Mouse (Mus musculus): ENCODE results near the gene Spata2.

- TF ChIP-seq ZC3H11A (IDR thresholded peaks at IDR 0.05; ENCODE audit: borderline replicate concordance, low read depth, low read length) = no peak
- TF ChIP-seq CHD2 (IDR thresholded peaks at IDR 0.05; ENCODE audit: low read depth, low read length) = no peak
- TF ChIP-seq HCFC1 (IDR thresholded peaks at IDR 0.05; ENCODE audit: borderline replicate concordance, insufficient read depth, low read length) = no peak
- TF ChIP-seq MAFK (IDR thresholded peaks at IDR 0.05; ENCODE audit: insufficient read depth, low read depth, low read length) = no peak
These were observed 6.1 kb downstream of the Spata2 start for GRCm38 (mm10) chr2:167486573-167486972.
